Mouse (Mus musculus): ENCODE results near the gene D130052B06Rik. TPM values are rescaled to one million over a fixed set of nuclear protein-coding genes. Genes with fewer than 3 reads are reported as not detected.

Gene D130052B06Rik
- polyA plus RNA-seq, 1 experiment from 2014 or later, result 0.06 TPM

GRCm38 (mm10) chr11:33670105-33670965 lies 71.2 kb downstream of the D130052B06Rik start:
- Histone ChIP-seq H3K27me3 (peaks cover 20% of the 10 kb centered on the region; the same call in 1 of the 2 replicates), H3K9ac (no peak overlapping the region), H3K36me3 (no peaks in the 10 kb centered on the region), H3K4me3 (no peak overlapping the region), H3K4me2 (replicated peaks) (no peak overlapping the region), H3K9me3 (peaks cover 3% of the 10 kb centered on the region), H3K4me1 (peaks cover 11% of the 10 kb centered on the region), H3K27ac (no peak overlapping the region)
- 0 out of 2 replicates have a peak, but pooled peaks have one; percentile 15 for ATAC-seq (ENCODE audit: low FRiP score, low read depth)
- WGBS, result 48% methylated on average over 10 of the region's 10 CpGs

Other genes starting within 250 kb of the D130052B06Rik start
- gene Ranbp17, start 85.6 kb upstream of the D130052B06Rik start, polyA plus RNA-seq (2015; fragmentation: Nextera tagmentation; extraction: Ambion mirVana), result 5.7 and 6.7 TPM in 2 replicates
- 16.3 and 21.0 TPM in 2 replicates for gene Gabrp, start 20.3 kb upstream of the D130052B06Rik start, polyA plus RNA-seq (2015; fragmentation: Nextera tagmentation; extraction: Ambion mirVana)